Mouse (Mus musculus): ENCODE results near the gene Exosc10. TPM values are rescaled to one million over a fixed set of nuclear protein-coding genes. Genes with fewer than 3 reads are reported as not detected.

Exosc10 gene
- total RNA-seq, 2 experiments from 2014 or later, result 20.0 to 23.0 TPM

Other genes starting within 250 kb of the Exosc10 start
- gene Ubiad1, start 113.7 kb upstream of the Exosc10 start, total RNA-seq (2021), result 10 to 100 TPM in 1 of 2 experiments, 1 to 10 TPM in 1; 8.4 to 10.1 TPM
- gene Mtor, start 109.8 kb upstream of the Exosc10 start, total RNA-seq (2021), result 10 to 100 TPM; 27.5 to 31.4 TPM
- gene Angptl7, start 58.0 kb upstream of the Exosc10 start, total RNA-seq (2021), result 10 to 100 TPM; 23.9 to 72.0 TPM
- gene Srm, start 33.1 kb downstream of the Exosc10 start, total RNA-seq (2021), result 10 to 100 TPM; 15.9 to 20.9 TPM
- gene Masp2, start 44.1 kb downstream of the Exosc10 start, total RNA-seq (2021), result under 1 TPM; 0.35 to 0.41 TPM
- 100 to 1,000 TPM; 115 TPM for gene Tardbp, start 68.6 kb downstream of the Exosc10 start, total RNA-seq (2021)
- gene Gm572, start 84.9 kb downstream of the Exosc10 start, total RNA-seq (2021), result 1 to 10 TPM; 6.9 to 7.7 TPM
- gene Casz1, start 246.0 kb downstream of the Exosc10 start, total RNA-seq (2021), result 10 to 100 TPM; 31.2 to 32.9 TPM

Data from gastrocnemius, postnatal 14 days (tissue).